Mouse (Mus musculus): Measurements from ENCODE around the gene Pdcd7. TPM values are rescaled to one million over a fixed set of nuclear protein-coding genes. Genes with fewer than 3 reads are reported as not detected.

Gene Pdcd7
- polyA plus RNA-seq, 1 experiment from 2014 or later, result 1.6 TPM

GRCm38 (mm10) chr9:65384276-65384675, 38.4 kb downstream of the Pdcd7 start:
- H3K4me1 ChIP-seq (ENCODE audit: control insufficient read depth, low read depth, low read length), result no peaks in the 10 kb centered on the region
- H3K27ac ChIP-seq (ENCODE audit: low read length), result no peak overlapping the region
- no peak for ATAC-seq (ENCODE audit: low read depth)
- no peaks in the 10 kb centered on the region for H3K9me3 ChIP-seq (replicated peaks; ENCODE audit: control insufficient read depth, low read length)
- no peak overlapping the region for H3K4me3 ChIP-seq (ENCODE audit: low read depth, low read length)
- H3K36me3 ChIP-seq (ENCODE audit: control insufficient read depth, insufficient read depth), result no peaks in the 10 kb centered on the region
- H3K9ac ChIP-seq (ENCODE audit: low read depth, low read length), result no peak overlapping the region
- WGBS (ENCODE audit: insufficient replicate concordance), result 46% methylated on average over 3 of the region's 3 CpGs
- H3K4me2 ChIP-seq (ENCODE audit: low read depth, low read length), result no peak overlapping the region
- H3K27me3 ChIP-seq (ENCODE audit: control insufficient read depth, insufficient read depth, low read depth, low read length), result peaks cover 3% of the 10 kb centered on the region; the same call in 1 of the 2 replicates

DNA sequence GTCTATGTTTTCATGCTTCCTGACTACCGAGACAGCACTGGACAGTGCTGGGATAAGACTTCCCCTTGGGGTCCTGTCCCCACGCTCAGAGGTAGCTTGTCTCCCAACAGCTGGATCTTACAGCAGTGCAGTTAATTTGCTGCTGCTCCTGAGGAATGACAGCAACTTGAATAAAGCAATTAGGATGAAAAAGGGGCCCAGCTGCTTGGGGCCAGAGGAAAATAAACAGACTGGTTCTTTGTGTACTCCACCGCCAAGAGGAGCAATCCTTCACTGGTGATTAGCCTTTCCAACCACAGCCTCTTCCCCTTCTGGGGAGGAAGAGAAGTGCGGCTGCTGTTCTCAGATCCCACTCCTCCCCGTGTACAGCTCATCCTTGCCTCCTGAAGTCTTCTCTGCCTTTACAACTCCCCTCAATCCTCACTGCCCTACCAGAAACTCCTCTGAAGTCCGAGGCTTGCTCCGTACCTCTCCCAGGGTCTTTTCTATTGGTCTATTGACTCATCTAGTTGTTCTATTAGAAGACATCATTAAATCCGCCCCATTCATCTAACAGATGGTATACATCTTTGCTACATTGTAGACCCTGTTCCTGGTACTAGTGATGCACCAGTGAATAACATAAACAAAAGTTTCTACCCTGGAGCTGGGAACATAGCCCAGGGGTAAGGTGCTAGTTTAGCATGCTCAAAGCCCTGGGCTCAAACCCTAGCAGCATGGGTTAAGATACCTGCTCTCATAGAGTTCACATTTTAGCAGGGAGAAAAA, 40.7 kb downstream of the Pdcd7 start:
- Histone ChIP-seq H3K4me1 (ENCODE audit: control insufficient read depth, low read depth, low read length) (no peaks in the 10 kb centered on the region; the same call in 1 of the 2 replicates), H3K4me3 (ENCODE audit: low read depth, low read length) (no peak overlapping the region), H3K27ac (ENCODE audit: low read length) (no peak overlapping the region), H3K4me2 (ENCODE audit: low read depth, low read length) (no peak overlapping the region), H3K36me3 (ENCODE audit: control insufficient read depth, insufficient read depth) (no peaks in the 10 kb centered on the region), H3K9me3 (replicated peaks; ENCODE audit: control insufficient read depth, low read length) (no peaks in the 10 kb centered on the region), H3K9ac (ENCODE audit: low read depth, low read length) (no peak overlapping the region), H3K27me3 (ENCODE audit: control insufficient read depth, insufficient read depth, low read depth, low read length) (peaks cover 19% of the 10 kb centered on the region)
- WGBS (ENCODE audit: insufficient replicate concordance), result 21% methylated on average over 8 of the region's 8 CpGs
- ATAC-seq (ENCODE audit: low read depth), result no peak

DNA sequence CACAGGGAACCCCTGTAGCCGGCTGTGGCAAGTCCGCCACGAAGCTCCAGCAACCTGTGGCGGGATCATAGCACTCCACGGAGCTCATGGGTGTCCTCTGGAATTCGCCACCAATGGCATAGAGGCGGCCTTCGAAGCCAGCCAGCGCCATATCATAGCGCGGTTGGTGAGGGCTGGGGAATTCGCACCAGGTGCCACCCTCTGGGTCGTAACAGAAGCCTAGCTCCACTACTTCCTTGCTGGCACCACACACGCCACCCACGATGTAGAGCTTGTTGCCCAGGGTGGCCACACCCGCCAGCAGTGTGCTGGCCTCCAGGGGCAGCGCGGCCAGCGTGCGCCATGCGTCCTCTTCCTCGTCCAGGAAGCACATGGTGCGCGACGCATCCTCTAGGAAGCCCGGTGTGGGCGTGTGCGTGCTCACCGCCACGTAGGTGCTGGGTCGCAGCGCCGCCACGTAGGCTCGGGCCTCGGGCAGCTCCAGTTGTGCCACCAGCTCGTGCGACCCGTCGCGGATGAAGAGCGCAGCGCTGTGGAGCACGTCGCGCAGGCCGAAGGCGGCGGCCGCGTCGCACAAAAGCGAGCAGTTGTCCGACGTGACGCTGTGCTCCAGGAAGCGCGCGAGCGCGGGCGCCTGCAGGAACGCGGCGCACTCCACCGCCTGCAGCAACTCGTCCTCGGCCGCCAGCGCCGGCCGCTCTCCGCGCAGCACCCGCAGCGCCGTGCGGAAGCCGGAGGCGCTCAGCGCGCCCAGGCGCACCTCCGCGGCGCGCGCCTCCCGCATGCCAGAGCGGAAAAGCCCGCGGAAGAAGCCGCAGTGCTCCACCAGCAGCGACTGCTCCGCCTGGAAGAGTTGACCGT, 45.1 kb downstream of the Pdcd7 start:
- Histone ChIP-seq H3K27me3 (ENCODE audit: control insufficient read depth, insufficient read depth, low read depth, low read length) (peaks cover 32% of the 10 kb centered on the region), H3K27ac (ENCODE audit: low read length) (no peak overlapping the region), H3K4me3 (ENCODE audit: low read depth, low read length) (peak overlapping the region; percentile 45), H3K4me1 (ENCODE audit: control insufficient read depth, low read depth, low read length) (peaks cover 4% of the 10 kb centered on the region; the same call in 1 of the 2 replicates), H3K36me3 (ENCODE audit: control insufficient read depth, insufficient read depth) (no peaks in the 10 kb centered on the region), H3K9me3 (replicated peaks; ENCODE audit: control insufficient read depth, low read length) (no peaks in the 10 kb centered on the region), H3K9ac (ENCODE audit: low read depth, low read length) (no peak overlapping the region), H3K4me2 (ENCODE audit: low read depth, low read length) (peak overlapping the region; percentile 60)
- WGBS (ENCODE audit: insufficient replicate concordance), result 14% methylated on average over 85 of the region's 96 CpGs
- no peak for ATAC-seq (ENCODE audit: low read depth)

GRCm38 (mm10) chr9:65391613-65391964, 45.7 kb downstream of the Pdcd7 start, which contains the start of gene Kbtbd13:
TSS of gene Kbtbd13 (minus strand) at chr9:65391652.
- Histone ChIP-seq H3K4me3 (ENCODE audit: low read depth, low read length) (peak within 1 kb of the TSS; percentile 45), H3K9ac (ENCODE audit: low read depth, low read length) (no peak within 1 kb of the TSS), H3K36me3 (ENCODE audit: control insufficient read depth, insufficient read depth) (no peaks in the 10 kb centered on the region), H3K27ac (ENCODE audit: low read length) (no peak within 1 kb of the TSS), H3K4me1 (ENCODE audit: control insufficient read depth, low read depth, low read length) (peaks cover 4% of the 10 kb centered on the region; the same call in 1 of the 2 replicates), H3K4me2 (ENCODE audit: low read depth, low read length) (peak within 1 kb of the TSS; percentile 60), H3K9me3 (replicated peaks; ENCODE audit: control insufficient read depth, low read length) (no peaks in the 10 kb centered on the region), H3K27me3 (ENCODE audit: control insufficient read depth, insufficient read depth, low read depth, low read length) (peaks cover 32% of the 10 kb centered on the region)
- WGBS (ENCODE audit: insufficient replicate concordance), result 28% methylated on average over 8 of the region's 8 CpGs
- no peak for ATAC-seq (ENCODE audit: low read depth)

GRCm38 (mm10) chr9:65392638-65393364, 46.9 kb downstream of the Pdcd7 start:
- peak; percentile 78 for ATAC-seq (ENCODE audit: low read depth)

DNA sequence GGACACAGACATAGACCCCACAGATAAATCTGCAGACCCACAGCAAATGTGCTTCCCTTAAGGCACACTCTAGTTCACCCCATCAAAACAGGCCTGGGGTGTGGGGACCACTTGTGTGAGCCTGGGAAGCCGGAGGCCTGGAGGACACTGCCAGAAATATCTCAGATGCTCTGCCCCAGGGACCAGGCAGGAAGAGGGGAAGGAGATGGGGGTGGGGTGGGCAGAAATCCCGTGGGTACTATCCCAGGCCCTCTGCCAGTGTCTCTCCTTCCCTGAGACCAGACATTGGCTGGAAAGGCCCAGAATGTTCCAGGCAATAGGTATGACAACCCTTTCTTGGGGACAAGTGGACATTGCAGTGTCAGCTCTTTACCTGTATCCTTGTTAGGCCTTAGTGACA, 47.7 kb downstream of the Pdcd7 start:
- H3K27ac ChIP-seq (ENCODE audit: low read length), result no peak overlapping the region

More at GRCm38 (mm10) chr9:65392638-65393364, 46.9 kb downstream of the Pdcd7 start:
- peaks cover 4% of the 10 kb centered on the region; the same call in 1 of the 2 replicates for H3K4me1 ChIP-seq (ENCODE audit: control insufficient read depth, low read depth, low read length)
- WGBS (ENCODE audit: insufficient replicate concordance), result 12% methylated on average over 6 of the region's 6 CpGs
- peaks cover 36% of the 10 kb centered on the region for H3K27me3 ChIP-seq (ENCODE audit: control insufficient read depth, insufficient read depth, low read depth, low read length)
- no peak overlapping the region for H3K4me2 ChIP-seq (ENCODE audit: low read depth, low read length)
- no peaks in the 10 kb centered on the region for H3K9me3 ChIP-seq (replicated peaks; ENCODE audit: control insufficient read depth, low read length)
- no peak overlapping the region for H3K27ac ChIP-seq (ENCODE audit: low read length)
- no peak overlapping the region for H3K4me3 ChIP-seq (ENCODE audit: low read depth, low read length)
- H3K36me3 ChIP-seq (ENCODE audit: control insufficient read depth, insufficient read depth), result no peaks in the 10 kb centered on the region
- H3K9ac ChIP-seq (ENCODE audit: low read depth, low read length), result no peak overlapping the region

GRCm38 (mm10) chr9:65394360-65394759, 48.5 kb downstream of the Pdcd7 start:
- no peak overlapping the region for H3K4me2 ChIP-seq (ENCODE audit: low read depth, low read length)
- ATAC-seq (ENCODE audit: low read depth), result no peak
- H3K36me3 ChIP-seq (ENCODE audit: control insufficient read depth, insufficient read depth), result no peaks in the 10 kb centered on the region
- no peak overlapping the region for H3K4me3 ChIP-seq (ENCODE audit: low read depth, low read length)
- peaks cover 7% of the 10 kb centered on the region for H3K4me1 ChIP-seq (ENCODE audit: control insufficient read depth, low read depth, low read length)
- H3K27ac ChIP-seq (ENCODE audit: low read length), result no peak overlapping the region
- WGBS (ENCODE audit: insufficient replicate concordance), result 43% methylated on average over 2 of the region's 2 CpGs
- peaks cover 33% of the 10 kb centered on the region for H3K27me3 ChIP-seq (ENCODE audit: control insufficient read depth, insufficient read depth, low read depth, low read length)
- no peak overlapping the region for H3K9ac ChIP-seq (ENCODE audit: low read depth, low read length)
- no peaks in the 10 kb centered on the region for H3K9me3 ChIP-seq (replicated peaks; ENCODE audit: control insufficient read depth, low read length)

More for the DNA sequence above, 47.7 kb downstream of the Pdcd7 start:
- H3K4me1 ChIP-seq (ENCODE audit: control insufficient read depth, low read depth, low read length), result peaks cover 7% of the 10 kb centered on the region
- no peak overlapping the region for H3K9ac ChIP-seq (ENCODE audit: low read depth, low read length)
- H3K36me3 ChIP-seq (ENCODE audit: control insufficient read depth, insufficient read depth), result no peaks in the 10 kb centered on the region
- ATAC-seq (ENCODE audit: low read depth), result no peak
- peaks cover 36% of the 10 kb centered on the region for H3K27me3 ChIP-seq (ENCODE audit: control insufficient read depth, insufficient read depth, low read depth, low read length)
- no peak overlapping the region for H3K4me3 ChIP-seq (ENCODE audit: low read depth, low read length)
- 38% methylated on average over 2 of the region's 2 CpGs for WGBS (ENCODE audit: insufficient replicate concordance)
- no peak overlapping the region for H3K4me2 ChIP-seq (ENCODE audit: low read depth, low read length)
- H3K9me3 ChIP-seq (replicated peaks; ENCODE audit: control insufficient read depth, low read length), result no peaks in the 10 kb centered on the region

DNA sequence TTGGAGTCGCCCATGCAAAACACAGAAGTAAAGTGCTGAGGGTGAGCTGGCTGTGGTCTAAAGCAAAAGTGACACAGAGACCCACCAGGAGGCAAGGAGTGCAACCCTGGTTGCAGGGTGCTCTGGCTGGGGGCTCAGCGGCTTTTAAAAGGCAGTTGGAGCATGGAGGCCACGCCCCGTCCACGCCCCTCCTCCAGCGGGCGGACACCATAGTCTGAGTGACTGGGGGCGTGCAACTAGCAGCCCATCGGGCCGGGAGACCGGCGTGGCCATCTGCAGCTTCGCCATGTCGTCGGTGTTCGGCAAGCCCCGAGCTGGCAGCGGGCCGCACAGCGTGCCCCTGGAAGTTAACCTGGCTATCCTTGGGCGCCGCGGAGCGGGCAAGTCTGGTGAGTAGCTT, 52.4 kb downstream of the Pdcd7 start, which contains the start of gene Rasl12:
Gene Rasl12, plus strand, starts transcription at position 228 of the 400 bp plus-strand sequence.
- H3K36me3 ChIP-seq (ENCODE audit: control insufficient read depth, insufficient read depth), result no peaks in the 10 kb centered on the region

More for the DNA sequence above, 52.4 kb downstream of the Pdcd7 start, which contains the start of gene Rasl12:
- no peaks in the 10 kb centered on the region for H3K9me3 ChIP-seq (replicated peaks; ENCODE audit: control insufficient read depth, low read length)
- H3K27ac ChIP-seq (ENCODE audit: low read length), result no peak within 1 kb of the TSS
- under 1% methylated on average over 24 of the region's 24 CpGs for WGBS (ENCODE audit: insufficient replicate concordance)
- ATAC-seq (ENCODE audit: low read depth), result 0 out of 2 replicates have a peak, but pooled peaks have one; percentile 54
- H3K4me2 ChIP-seq (ENCODE audit: low read depth, low read length), result peak within 1 kb of the TSS; percentile 69
- H3K27me3 ChIP-seq (ENCODE audit: control insufficient read depth, insufficient read depth, low read depth, low read length), result peaks cover 3% of the 10 kb centered on the region
- H3K4me1 ChIP-seq (ENCODE audit: control insufficient read depth, low read depth, low read length), result peaks cover 4% of the 10 kb centered on the region
- H3K9ac ChIP-seq (ENCODE audit: low read depth, low read length), result no peak within 1 kb of the TSS
- peak within 1 kb of the TSS; percentile 51 for H3K4me3 ChIP-seq (ENCODE audit: low read depth, low read length)

Data from liver, embryonic 16.5 days (tissue).